Mouse (Mus musculus) cerebellum, postnatal 14 days (tissue): ENCODE measurements around the gene Dlgap1.

ENCODE experiments used
- DNase-seq, 2 experiments: peaks; one replicate each; pipeline ENCODE4 v3.0.0; 2021; ENCODE audit warnings: mixed read lengths in 2 of 2

Dlgap1 gene

DNA sequence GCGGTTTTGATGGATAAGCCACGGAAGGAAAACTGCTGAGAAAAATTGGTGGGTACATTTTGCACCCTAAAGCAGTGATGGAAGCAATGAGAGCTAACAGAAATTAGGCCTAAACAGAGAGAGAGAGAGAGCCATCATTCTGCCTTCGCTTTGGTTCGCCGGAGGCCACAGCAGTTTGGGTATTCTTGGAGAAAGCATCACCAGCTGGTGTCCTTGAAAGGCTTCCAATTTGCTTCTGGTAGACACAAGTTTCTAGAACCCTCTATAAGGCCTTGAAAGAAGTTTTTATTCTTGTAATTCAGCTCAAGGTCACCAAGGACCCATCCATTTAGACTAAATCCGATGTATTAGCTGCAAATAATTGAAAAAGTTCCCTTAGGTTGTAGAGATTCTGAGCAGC is 205.0 kb downstream of the Dlgap1 start:
- DNase-seq, result peak; percentile 30 to 36

DNA sequence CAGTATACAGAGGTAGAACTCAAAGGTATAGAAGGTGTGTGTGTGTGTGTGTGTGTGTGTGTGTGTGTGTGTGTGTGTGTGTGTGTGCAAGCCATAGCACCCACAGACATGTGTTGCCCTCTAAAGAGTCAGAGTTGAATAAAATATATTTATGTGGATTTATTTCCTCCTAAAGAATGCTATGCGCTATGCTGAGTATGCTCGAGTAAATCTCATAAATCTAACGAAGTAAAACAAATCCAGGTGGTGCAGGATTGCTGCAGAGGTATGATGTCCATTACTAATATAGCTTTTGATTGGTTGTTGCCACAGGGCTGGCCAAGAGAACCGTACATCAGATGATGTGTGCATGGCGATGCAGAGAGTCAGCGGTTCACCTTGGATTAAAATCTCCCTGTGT is 222.4 kb downstream of the Dlgap1 start:
- DNase-seq, result no peak

DNA sequence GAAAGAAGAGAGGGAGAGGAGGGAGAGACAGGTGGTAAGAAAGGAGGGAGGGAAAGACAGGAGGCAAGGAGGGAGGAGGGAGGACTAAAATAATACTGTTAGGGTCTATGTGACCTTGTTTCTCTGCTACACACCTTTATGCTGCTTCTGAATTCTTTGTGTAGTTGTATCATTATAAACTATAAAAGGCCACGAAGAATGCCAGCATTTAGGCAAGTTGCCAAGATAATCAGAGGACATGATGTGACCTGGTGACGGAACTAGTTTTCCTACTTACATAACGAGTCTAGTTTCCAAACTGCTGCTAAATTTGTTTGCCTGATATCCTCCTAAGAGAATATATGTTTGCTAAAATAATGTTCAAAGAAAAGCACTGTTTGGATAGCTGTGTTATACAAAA is 254.0 kb downstream of the Dlgap1 start:
- peak in 1 of 2 experiments; percentile 5 for DNase-seq

DNA sequence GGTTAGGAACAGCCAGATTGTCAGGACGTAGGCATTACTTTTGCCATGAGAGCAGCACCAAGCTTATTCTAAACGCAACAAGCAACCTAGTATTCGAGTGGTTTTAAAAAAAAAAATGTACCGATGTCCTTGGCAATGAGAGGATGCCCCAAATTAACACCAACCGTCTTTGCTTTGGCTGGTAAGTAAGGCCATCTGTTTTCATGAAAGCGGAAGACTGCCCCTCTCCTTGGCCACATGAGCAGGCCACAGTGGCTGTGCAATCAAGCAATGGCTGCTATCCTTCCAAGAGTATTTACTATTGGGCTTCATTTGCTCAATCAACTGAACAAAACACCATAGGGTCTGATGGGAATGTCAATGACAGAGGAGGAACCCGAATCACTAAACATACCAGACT is 278.5 kb downstream of the Dlgap1 start:
- DNase-seq, result peak; percentile 67 to 81

DNA sequence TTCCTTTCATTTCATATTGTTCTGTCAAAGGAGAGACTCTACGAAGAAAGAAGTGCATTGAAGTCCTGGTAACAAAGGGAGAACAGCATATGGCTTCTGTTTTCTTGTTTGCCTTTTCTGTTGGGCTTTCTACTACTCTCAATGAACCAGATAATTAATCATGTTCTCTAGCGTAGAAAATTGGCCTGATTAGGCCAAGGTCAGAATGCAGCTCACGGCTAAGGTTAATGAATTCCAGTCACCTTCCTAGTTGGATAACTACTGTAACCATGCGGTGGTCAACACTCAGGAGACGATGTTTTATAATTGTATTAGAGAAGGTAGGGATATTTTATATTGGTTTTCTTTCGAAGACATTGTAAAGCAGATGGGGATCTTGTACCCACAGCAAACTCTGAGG is 279.4 kb downstream of the Dlgap1 start:
- peak in 1 of 2 experiments; percentile 35 for DNase-seq

DNA sequence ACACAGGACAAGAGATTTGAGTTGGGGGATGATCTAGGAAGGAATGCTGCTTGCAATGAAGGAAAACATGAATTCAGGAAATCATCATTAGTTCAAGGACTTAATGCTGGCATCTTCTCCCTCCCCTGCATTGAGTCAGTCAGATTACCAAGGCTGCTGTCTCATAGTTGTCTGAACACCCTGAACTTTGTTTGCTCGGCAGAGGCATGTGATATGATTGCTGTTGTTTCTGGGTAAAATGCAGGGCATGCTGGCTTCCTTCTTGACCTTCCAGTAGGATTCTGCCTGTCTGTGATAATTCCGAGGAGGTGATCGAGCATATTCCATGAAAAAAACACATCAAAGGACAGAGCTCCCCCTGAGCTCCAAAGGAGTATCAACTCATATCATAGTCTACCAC is 283.6 kb downstream of the Dlgap1 start:
- DNase-seq, result no peak

DNA sequence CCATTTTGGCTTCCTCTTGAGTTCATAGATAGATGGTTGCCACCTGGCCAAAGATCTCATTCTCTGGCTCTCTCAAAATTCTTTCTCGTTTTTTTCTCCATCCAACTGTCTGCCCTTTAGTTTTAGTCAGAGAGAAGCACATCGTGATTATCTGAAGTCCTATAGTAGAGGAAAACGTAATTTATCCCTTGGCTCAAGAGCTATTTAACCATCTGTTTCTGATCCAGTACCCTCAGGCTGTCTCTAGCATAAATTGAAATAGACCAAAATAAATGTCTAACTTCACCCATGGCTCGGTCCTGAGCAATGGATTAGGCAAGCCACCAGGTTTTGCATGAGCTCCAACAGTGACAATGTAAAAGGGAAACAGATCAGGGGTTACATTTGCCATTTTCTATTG is 287.5 kb downstream of the Dlgap1 start:
- DNase-seq, result peak; percentile 20 to 52

DNA sequence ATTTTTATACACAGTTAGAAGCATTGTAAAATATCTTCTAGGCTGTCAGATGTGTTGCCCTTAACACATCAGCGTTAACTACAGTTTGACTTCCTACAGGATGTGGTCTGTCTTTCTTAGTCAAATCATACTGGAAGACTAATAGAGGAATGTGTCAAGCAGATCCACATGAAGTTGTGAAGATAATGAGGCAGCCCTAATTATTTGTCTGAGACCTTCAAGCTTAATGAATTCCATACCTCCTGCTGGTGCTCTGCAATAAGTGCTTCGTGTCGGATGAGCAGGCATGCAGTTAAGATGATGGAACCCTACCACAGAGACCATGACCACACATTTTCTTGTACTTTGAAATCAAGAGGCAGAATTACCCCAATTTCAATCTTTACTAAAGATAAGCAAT is 294.3 kb downstream of the Dlgap1 start:
- DNase-seq, result no peak

DNA sequence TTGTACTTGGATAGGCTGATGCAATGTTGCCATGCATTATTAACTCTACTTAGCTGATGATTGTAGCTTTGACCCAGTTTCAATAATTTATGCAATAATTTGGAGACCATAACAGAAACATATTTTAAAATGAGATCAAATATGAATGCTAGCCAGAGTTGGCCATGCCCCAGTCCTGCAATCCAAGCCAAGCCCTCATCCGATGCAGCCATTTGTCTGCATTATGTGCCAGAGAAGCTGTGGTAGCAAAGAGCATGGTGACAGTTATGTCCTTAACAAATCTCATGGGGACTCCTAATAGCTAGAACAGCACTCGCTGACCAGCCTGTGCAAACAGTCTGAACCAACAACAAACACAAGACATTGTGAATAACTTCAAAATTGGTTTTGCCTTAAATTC is 303.3 kb downstream of the Dlgap1 start:
- DNase-seq, result peak; percentile 62 to 72

DNA sequence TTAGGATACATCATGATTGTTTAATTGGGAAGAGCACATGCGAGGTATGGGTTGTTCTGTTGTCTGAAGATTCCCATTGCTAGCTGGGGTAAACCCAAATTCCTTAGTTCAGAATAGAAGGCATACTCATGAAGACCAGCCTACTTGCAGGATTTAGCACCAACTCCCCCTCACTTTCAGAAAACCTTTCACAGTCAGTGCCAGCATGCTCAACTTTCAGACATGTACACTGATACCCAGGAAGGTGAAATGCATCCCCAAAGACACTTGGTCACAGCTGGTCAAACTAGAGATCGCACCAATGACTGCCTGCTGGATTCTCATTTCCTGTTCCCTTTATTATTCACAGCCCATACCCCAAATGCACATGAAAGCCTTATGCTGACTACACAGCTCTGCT is 318.8 kb downstream of the Dlgap1 start:
- no peak for DNase-seq

DNA sequence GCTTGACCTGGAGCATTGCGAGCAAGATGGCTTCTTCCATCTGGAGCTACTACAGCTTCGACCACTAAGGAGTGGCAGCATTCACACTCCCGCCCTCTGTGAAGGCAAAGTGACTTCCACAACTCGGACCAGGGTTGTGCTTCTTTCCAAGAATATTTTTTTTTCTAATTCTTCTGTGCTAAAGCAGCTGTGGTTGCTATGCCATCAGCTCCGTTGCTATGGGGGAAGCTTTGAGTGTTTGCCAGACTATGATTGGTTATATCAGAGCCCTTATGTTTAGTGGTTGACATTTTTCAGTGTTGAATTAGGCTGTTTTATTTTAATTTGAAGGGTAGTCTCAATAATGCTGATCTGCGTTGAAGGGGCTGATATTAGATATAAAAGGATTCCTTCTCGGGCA is 325.2 kb downstream of the Dlgap1 start:
- no peak for DNase-seq

DNA sequence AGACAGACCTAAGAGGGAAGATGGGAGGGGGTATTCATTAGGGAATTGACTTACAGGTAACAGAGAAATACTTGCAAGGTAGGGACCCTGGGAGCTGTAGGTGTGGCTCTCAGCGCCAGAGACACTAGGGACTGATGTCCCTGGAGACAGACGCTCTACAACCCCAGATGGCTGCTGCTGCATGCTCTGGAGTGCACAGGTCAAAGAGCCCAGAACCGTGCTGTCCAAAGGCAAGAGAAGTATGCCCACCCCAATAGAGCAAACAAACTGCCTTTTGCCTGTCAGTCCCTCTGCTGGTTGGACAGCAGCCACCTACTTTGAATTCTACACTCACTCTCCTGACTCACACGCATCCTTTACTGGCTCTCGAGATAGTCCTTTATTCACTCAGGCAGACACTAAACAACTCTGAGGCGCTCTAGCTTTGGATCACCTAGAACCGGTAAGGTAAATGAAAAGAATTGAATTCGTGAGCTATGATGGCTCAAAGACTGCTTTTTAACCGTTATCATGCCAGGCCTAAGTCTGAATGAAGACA is 333.1 kb downstream of the Dlgap1 start:
- DNase-seq, result peak; percentile 35 to 58

DNA sequence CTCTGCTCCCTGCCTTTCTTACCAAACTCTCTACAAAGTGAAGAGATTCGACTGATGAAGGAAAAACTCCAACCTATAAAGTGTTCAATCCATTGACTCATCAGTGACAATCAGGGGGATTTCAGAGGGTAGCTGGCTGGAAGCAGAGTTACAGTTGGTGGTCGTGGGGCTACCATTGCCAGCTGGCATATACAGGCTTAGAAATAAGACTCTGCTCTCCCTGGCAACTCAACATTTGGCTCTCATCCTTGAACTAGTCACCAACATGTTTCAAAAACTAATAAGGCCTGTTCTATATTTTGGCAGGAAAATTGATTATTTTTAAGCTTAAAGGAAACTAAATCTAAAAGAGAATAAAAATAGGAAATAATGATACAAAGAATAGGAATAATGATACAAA is 333.8 kb downstream of the Dlgap1 start:
- peak; percentile 36 to 64 for DNase-seq

DNA sequence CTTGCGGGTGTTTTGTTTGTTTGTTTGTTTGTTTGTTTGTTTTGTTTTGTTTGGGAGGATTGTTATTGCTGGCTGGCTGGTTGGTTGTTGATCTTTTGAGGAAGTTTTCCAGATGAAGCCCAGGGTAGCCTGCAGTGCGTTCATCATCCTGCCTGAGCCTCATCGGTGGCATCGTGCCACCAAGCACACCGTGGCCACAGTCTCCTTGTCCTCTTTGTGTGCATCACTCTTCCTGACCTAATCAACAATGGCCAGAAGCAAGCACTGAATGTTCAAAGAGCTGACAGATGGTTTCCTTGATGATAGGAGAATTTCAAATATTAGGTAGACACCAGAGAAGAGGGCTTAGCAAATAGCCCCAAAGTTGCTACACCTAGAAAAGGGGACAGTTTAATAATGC is 336.1 kb downstream of the Dlgap1 start:
- DNase-seq, result peak; percentile 48 to 64

DNA sequence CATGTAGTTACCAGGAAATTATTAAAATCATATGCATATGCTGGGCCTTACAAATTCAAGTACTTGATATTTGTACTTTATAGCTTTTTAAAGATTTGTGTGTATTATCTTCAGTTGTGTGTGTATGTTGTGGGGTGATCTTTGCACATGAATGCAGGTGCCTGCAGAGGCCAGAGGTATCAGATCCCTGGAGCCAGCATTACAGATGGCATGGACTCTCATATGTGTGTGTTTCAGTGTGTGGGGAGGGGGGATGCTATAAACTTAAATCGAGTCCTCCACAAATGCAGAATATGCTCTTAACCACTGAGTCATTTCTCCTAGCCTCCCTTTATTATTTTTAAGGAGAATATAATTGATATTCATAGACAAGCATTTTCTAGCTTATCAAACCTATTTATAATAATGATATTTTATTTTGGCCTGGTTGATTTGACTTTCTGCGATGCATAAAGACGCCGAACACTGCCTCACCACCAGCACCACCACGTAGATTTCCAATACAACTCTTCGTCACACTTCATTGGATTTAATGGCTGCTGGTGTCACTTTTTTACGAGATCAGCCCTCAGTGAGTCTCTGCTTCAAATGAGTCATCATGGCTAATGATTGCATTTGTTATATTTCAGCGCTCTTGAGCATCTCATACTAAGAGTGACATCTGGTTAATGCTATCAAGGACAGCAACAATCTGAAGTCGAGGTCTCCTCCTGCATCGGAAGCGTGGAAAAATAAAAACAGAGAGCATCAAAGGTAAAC is 338.7 kb downstream of the Dlgap1 start:
- no peak for DNase-seq

DNA sequence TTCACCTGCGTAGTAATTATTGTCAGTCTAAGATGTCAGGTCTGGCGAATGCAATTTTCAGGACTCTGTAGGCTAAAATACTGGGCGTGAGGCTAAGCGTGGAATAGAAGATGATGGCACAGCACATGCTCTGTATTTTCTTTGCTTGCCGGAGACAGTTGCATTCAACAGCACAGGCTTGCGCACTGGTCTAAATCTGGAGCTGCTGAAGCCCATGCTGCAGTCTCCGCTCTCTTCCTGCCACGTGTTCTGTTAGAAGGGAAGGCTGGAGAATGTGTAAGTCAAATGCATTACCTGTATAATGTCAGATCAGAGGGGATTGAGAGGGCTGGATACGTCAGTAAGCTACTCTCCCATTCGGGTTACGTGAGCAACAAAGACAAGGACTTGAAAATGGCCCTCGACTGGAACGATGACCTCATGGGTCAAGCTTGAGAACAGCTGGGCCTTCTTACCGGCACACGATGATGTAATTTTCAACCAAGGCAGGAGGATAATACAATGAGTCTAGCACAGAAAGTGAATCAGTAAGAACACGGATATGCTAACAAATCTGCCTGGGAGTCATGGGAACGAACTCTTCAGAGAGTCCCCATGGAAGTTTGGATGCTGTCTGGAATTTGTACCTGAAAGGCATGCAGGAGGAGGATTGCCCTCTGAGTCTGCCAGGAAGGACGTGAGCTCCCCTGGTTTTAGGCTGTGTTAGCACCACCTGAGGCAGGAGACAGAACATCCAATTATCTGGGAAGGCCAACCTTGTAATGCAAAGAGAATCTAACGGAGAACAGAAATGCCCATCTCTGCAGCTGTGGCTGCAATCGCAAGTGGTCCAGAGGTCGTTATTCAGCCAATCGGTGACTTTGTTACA is 339.7 kb downstream of the Dlgap1 start:
- no peak for DNase-seq

DNA sequence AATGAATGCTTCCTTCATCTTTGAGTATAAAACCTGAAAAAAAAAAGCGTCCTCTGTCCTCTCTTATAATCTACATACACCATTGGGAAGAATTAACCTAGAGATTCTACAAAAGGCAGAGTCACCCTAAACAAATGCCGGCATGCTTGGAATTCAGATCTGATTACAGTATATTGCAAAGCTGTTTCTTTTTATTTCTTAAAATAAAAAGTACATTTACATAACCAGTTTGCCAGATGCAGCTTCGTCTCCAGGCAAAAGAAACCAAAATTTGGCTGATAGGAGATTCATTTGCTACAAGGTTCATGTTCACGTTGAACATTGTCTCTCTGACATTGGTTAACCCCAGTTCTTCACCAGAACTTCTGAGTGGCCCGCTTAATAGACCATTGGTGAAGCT is 347.5 kb downstream of the Dlgap1 start:
- DNase-seq, result no peak

DNA sequence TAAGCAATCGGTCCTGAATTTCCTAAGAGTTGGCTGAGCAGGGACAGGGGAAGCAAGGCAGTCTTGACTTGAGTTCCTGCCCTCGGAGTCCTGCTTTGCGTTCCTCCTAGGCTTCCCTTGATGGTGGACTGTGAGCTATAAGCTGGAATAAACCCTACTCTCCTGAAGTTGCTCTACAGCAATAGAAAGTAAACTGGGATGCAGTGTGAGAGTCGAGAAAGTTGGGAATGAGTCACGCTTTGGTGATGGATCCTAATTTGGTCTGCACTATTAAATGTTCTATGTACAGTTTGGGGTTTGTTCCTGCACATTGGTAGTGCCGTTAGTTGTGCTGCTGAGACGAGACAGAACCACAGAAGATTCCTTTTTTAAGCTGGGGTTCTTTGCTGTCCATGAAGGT is 348.9 kb downstream of the Dlgap1 start:
- DNase-seq, result no peak

DNA sequence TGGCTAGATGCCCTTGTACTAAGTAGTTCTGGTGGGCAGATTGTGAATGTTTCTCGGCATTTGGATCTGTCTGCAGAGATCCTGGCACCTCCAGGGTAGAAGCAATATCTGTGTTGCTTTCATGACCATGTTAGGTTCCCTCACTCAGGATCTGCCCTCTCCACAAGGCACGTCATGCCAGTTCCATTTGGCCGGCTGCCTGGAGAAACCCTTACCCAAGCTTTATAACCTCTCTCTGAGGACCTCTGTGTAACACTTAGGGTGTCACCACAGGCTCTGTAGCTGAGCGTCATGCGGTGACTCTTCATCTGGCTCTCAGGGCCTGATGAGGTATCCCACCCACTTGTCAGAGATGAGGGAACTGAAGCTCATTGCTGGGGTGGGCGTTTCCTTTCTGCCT is 353.1 kb downstream of the Dlgap1 start:
- DNase-seq, result peak; percentile 66 to 72

DNA sequence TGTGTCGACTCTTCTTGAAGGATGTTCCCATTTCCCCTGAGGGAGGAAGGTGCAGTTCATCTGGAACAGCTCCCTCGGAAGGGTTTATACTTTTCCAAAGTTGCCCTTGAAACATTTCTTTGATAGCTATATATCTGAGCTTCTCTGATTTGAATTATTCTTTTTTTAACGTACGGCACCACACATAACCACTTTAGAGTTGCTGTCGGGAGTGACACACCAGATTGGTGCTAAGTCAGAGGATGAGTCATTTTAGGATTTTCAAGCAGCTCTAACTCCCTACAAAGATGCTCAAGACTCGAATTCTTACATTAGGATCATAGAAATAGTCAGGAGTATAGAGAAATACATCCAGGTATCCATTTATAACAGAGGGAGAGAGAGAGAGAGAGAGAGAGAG is 364.6 kb downstream of the Dlgap1 start:
- DNase-seq, result no peak

DNA sequence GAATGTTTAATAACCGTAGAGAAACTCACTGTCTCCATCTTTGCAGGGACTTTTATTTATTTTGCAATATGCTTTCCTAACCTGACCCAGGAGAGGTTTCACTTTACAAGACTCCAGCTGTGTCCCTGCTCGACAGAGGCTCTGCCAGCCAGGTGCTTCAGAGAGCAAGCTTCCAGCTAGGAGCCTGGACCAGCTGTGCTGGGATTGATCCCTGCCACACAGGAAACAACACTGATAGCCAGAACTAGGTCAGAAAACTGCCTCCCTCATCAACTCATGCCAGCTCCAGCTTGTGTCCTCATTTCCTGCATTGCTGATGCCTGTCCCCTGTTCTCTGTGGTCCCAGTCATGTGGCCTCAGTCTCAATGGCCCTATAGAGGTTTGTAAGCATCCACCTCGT is 365.3 kb downstream of the Dlgap1 start:
- DNase-seq, result peak; percentile 10 to 18

DNA sequence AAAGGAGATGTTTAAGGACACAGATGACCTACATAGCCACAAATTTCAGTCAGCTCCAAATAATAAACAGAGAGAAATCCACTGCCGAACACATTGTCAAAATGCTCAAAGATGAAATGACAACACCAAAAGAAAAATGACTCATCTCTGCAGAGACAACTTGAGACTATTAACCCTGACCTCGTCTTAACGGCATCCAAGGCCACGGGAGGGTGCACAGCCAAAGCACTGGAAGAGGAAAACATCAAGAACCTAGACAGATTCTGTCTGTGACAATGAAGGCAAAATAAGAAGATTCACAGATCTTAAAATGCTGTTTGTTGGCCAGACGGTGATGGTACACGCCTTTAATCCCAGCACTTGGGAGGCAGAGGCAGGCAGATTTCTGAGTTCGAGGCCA is 370.9 kb downstream of the Dlgap1 start:
- no peak for DNase-seq

DNA sequence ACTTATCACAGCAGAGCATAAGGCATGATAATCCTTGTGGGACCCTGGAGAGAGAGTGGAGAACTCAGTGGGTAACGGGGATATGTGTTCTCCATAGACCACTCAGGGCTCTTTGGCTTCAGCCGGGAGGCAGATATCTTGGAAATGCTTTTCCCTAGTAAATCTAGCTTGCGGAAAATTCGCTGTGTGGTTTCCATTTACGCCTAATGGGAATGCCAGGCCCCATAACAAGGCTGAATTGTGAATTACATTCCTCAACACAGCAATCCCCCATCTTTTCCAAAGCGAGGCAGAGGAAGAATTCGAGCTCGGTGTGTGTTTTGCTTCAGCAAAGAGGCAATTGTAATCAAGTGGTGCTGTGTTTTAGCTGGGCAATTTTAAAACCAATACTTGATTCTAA is 372.4 kb downstream of the Dlgap1 start:
- DNase-seq, result no peak

DNA sequence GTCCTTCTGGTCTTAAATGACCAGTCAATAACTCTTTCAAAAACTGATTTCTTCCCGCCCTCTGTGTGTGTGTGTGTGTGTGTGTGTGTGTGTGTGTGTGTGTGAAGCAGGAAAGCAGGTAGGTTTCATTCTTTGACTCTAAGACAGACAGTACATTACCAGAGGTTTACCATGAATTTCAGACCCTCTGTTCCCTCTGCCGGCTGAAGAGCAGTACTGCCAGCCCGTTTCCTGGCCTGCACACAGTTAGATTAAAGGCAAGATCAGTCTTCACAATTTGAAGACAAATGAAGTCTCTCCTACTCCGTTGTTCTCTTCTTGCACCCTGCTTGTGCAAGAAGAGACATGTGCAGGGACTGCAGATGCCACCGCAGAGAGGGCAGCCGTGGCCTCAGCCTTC is 373.0 kb downstream of the Dlgap1 start:
- DNase-seq, result peak; percentile 72 to 75
